Mouse (Mus musculus) pancreas, adult 10 weeks (tissue): ENCODE data around the gene Scamp5. TPM values are rescaled to one million over a fixed set of nuclear protein-coding genes. Genes with fewer than 3 reads are reported as not detected.

Experiments used
- polyA plus RNA-seq: library from polyadenylated mRNA; stranded (reverse); fragments of 350-450 nt; fragmentation: Illumina TruSeq; extraction: RNeasy Lipid Tissue Mini Kit (QIAGEN cat#74804); gene quantifications from one replicate; pipeline ENCODE4 v1.2.3, GENCODE M21; 2015; ENCODE audit warnings: low read depth, low replicate concordance; ENCODE audit not compliant: insufficient read depth

Gene Scamp5
- polyA plus RNA-seq, result 5.3 TPM

DNA sequence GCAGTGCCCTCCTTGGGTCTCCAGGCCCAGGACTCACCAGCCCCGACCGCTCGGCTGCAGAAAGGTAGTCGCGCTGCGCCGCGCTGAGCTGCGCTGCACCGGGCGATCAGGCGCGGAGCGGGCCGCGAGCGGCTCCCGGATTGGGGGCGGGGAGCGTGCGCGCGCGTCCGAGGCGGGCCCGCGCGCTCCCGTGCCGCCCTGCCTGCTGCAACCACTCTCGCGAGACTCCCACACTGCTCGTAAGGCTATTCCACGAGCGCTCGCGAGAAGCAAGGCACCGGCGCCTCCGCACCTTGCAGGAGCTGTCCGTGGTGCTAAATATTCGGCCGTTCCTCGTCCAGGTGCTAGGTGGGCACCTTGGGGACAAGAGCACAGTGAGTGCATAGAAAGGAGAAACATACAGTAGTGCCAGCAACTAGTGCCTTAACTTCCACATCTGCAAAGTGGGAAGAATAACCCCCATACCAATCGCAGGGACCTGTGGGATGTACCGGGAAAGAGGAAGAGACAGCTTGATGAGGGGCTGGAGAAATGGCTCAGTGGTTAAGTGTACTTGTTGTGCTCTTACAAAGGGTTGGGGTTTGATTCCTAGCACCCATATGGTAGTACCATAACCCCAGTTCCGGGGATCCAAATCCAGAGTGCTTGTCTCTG is at the start of gene Scamp5:
TSS of gene Scamp5 (minus strand) at position 165 of the 654 bp plus-strand sequence.

DNA sequence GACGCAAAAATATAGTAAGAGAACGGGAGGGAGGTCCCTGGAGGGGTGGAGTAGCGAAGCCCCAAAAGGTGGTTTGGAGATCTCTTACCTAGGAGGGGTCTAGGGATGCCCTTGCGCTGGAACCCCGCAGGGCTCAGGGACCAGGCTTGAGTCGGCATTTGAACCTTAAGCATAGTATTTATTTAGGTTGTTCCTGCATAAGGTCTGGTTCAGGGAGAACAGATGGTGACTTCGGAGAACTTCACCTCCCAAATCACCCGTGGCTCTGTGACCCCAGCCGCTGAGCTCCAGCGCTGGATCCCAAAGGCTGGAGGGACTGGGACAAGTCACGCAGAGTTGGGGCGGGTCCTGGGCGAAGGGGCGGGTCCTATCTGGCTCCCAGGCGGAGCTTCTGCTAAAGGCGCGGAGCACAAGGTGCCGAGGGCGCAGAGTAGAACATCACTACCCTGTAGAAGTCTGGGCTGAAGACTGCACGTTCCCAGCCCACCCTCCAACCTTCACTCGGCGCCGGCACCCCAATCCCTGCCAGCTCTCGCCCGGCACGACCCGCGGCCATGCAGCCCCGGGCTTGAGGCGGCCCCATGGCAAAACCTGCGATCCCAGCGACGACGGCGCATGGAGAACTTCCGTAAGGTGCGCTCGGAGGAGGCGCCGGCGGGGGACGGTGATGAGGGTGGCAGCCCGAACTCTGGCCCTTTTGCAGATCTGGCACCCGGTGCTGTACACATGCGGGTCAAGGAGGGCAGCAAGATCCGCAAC is 35.9 kb upstream of the Scamp5 start, which contains the start of gene Rpp25:
TSS of gene Rpp25 (plus strand) at position 405 of the 759 bp plus-strand sequence.

DNA sequence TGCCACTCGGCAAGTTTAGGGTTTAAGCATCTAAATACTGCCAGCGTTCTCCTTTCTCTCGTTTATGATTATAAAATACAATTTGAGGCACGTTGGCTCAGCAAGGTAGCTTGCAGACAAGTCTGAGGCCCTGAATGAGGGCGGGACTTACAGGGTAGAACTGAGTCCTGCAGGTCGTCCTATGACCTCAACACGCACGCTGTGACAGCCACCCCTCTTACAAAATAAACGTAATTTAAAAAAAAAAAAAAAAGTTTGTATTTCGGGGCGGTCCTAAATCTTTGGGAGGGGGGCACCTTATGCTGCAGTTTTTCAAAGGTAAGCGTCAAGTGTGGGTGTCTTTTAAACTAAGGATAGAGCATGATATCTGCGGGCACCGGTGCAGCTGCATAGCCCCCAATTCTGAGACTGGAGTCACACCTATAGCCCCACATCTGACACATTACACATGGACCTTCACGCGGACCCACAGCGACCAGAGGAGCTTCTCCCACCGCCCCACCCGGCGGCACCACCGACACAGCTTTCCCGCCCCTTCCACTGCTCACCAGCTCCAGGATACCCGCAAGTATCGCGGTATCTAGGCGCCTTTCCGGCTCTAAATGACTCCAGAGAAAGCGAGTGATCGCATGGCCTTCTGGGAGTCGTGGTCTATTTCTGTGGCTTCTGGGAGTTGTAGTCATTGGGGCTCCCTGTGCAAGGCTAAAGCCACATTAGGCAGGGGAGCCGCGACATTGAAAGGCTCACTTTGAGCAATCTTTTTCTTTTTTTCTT is 28.2 kb downstream of the Scamp5 start, which contains the start of gene Ppcdc:
TSS of gene Ppcdc (minus strand) at position 603 of the 774 bp plus-strand sequence.

Other genes starting within 250 kb of the Scamp5 start
- gene Trcg1, start 231.5 kb downstream of the Scamp5 start, polyA plus RNA-seq, result not detected
- gene 1700017B05Rik, start 205.4 kb downstream of the Scamp5 start, polyA plus RNA-seq, result 3.7 TPM
- 10.4 TPM for gene Ppcdc, start 27.9 kb downstream of the Scamp5 start, polyA plus RNA-seq
- gene Rpp25, start 36.0 kb upstream of the Scamp5 start, polyA plus RNA-seq, result 1.4 TPM
- 66.9 TPM for gene Cox5a, start 53.2 kb upstream of the Scamp5 start, polyA plus RNA-seq
- 5.0 TPM for gene Fam219b, start 69.5 kb upstream of the Scamp5 start, polyA plus RNA-seq
- gene Mpi, start 84.7 kb upstream of the Scamp5 start, polyA plus RNA-seq, result 6.3 TPM
- gene Scamp2, start 92.9 kb upstream of the Scamp5 start, polyA plus RNA-seq, result 16.5 TPM
- gene Ulk3, start 121.4 kb upstream of the Scamp5 start, polyA plus RNA-seq, result 6.6 TPM
- gene Cplx3, start 138.2 kb upstream of the Scamp5 start, polyA plus RNA-seq, result not detected
- not detected for gene Lman1l, start 152.7 kb upstream of the Scamp5 start, polyA plus RNA-seq
- 16.6 TPM for gene Csk, start 185.6 kb upstream of the Scamp5 start, polyA plus RNA-seq
- not detected for gene Cyp1a2, start 215.6 kb upstream of the Scamp5 start, polyA plus RNA-seq
- 2.2 TPM for gene Cyp1a1, start 219.9 kb upstream of the Scamp5 start, polyA plus RNA-seq
- 2.7 TPM for gene Edc3, start 240.5 kb upstream of the Scamp5 start, polyA plus RNA-seq